16 mouse cellular contexts compared by ENCODE assay signal in genomic region chr16:88138913-88139312, GRCm38 (mm10).
"Had no signal": no experiment of that assay in that cellular context is flagged by ENCODE, and none has a peak within 500 bp of the region (broad histone marks: within the 10 kb centered on the region; RNA-seq: fewer than 3 reads in every experiment).

No protein-coding gene starts in this region.

- H3K4me3 ChIP-seq: neural tube, embryonic 13.5 days; neural tube, embryonic 15.5 days; stomach, embryonic 15.5 days had no signal

- H3K9me3 ChIP-seq: neural tube, embryonic 15.5 days; stomach, embryonic 15.5 days had no signal

- DNase-seq: retina, postnatal 1 day; right cerebral cortex, adult 18-20 months; right cerebral cortex, postnatal 14 days; right cerebral cortex, postnatal 25 days; right cerebral cortex, postnatal 4 days; spleen, adult 18-20 months; thymus, adult 18-20 months; thymus, adult 2 months; thymus, postnatal 14 days; thymus, postnatal 25 days; thymus, postnatal 36 days; thymus, postnatal 4 days had no signal

- H3K27me3 ChIP-seq: neural tube, embryonic 13.5 days; neural tube, embryonic 15.5 days; stomach, embryonic 15.5 days had no signal

- H3K4me1 ChIP-seq: stomach, embryonic 15.5 days had no signal

- H3K9ac ChIP-seq: neural tube, embryonic 13.5 days; neural tube, embryonic 15.5 days; stomach, embryonic 15.5 days had no signal

- H3K4me2 ChIP-seq: neural tube, embryonic 13.5 days; neural tube, embryonic 15.5 days; stomach, embryonic 15.5 days had no signal

- H3K27ac ChIP-seq: neural tube, embryonic 13.5 days; neural tube, embryonic 15.5 days; stomach, embryonic 15.5 days; stomach, postnatal 0 days had no signal

- H3K36me3 ChIP-seq: neural tube, embryonic 13.5 days; neural tube, embryonic 15.5 days; stomach, embryonic 15.5 days had no signal
